Mouse (Mus musculus): ENCODE data around the gene Spg21. TPM values are rescaled to one million over a fixed set of nuclear protein-coding genes. Genes with fewer than 3 reads are reported as not detected.

The Spg21 gene
- total RNA-seq, 1 experiment from 2014 or later: 54.8 TPM

DNA sequence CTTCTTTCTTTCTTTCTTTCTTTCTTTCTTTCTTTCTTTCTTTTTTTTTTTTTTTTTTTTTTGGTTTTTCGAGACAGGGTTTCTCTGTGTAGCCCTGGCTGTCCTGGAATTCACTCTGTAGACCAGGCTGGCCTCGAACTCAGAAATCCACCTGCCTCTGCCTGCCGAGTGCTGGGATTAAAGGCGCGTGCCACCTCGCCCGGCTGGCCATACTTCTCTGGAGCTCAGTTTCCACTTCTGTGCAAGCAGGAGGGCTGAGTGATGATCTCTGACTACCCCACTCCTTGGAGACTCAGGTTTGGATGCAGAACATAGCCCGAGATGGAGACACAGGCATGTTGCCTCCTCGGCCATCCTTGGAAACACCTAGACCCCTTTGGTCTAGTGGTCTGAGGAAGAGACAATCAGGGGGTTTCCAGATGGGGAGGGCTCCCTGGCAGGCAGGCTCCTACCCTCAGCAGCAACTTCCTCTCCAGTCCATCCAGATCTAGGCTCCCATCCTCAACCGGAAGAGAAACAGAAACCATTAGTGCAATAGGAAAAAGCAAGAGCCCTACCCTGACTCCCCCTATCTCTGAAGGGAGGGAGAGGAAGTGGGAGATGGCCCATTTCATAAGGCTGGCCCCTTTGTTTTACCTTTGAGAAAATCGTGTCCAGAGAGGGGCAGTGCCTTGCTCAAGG, 75.2 kb downstream of the Spg21 start:
- DNase-seq: no peak

DNA sequence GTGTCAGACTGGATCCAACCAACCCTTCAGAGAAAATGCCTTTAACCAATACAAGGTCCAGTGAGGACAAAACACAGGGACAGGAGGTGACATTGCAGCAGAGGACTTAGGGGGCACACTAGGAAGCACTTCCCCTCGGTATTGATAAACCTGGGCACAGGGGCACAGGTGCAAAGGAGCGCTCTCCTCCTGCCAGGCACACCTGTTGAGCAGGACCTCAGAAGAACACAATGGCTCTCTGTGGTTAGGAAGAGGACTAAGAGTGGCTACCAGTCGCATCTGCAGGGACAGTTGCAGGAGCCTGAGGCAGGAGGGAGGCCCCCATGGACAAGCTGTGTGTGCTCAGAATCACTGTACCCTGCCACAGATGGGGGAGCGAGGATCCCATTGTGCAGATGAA, 75.7 kb downstream of the Spg21 start:
- no peak for DNase-seq

Other genes with a start within 250 kb of the Spg21 start
- gene Cilp, start 195.8 kb upstream of the Spg21 start, total RNA-seq (2021): 4.0 and 4.3 TPM in 2 replicates
- 57.3 and 57.5 TPM in 2 replicates for gene Clpx, start 166.7 kb upstream of the Spg21 start, total RNA-seq (2021)
- 16.1 and 19.0 TPM in 2 replicates for gene Pdcd7, start 114.8 kb upstream of the Spg21 start, total RNA-seq (2021)
- gene Ubap1l, start 99.9 kb upstream of the Spg21 start, total RNA-seq (2021): 0.90 TPM in 1 of 2 replicates, not detected in the other
- gene Kbtbd13, start 69.3 kb upstream of the Spg21 start, total RNA-seq (2021): 0.43 TPM in 1 of 2 replicates, not detected in the other
- gene Rasl12, start 62.4 kb upstream of the Spg21 start, total RNA-seq (2021): 9.6 and 15.9 TPM in 2 replicates
- gene Slc51b, start 38.0 kb upstream of the Spg21 start, total RNA-seq (2021): not detected in 2 replicates
- gene Mtfmt, start 25.2 kb upstream of the Spg21 start, total RNA-seq (2021): 16.9 and 20.1 TPM in 2 replicates
- 2.1 and 3.5 TPM in 2 replicates for gene Ankdd1a, start 59.2 kb downstream of the Spg21 start, total RNA-seq (2021)
- 58.2 and 64.5 TPM in 2 replicates for gene Plekho2, start 119.1 kb downstream of the Spg21 start, total RNA-seq (2021)
- 1.1 and 1.6 TPM in 2 replicates for gene Pif1, start 126.2 kb downstream of the Spg21 start, total RNA-seq (2021)
- 51.5 and 63.3 TPM in 2 replicates for gene Rbpms2, start 168.7 kb downstream of the Spg21 start, total RNA-seq (2021)
- gene Oaz2, start 207.1 kb downstream of the Spg21 start, total RNA-seq (2021): 90.9 and 131 TPM in 2 replicates

All from adrenal gland, postnatal 25 days (tissue).